Comparison of ENCODE assay signal across 29 mouse cellular contexts in the genomic region with DNA sequence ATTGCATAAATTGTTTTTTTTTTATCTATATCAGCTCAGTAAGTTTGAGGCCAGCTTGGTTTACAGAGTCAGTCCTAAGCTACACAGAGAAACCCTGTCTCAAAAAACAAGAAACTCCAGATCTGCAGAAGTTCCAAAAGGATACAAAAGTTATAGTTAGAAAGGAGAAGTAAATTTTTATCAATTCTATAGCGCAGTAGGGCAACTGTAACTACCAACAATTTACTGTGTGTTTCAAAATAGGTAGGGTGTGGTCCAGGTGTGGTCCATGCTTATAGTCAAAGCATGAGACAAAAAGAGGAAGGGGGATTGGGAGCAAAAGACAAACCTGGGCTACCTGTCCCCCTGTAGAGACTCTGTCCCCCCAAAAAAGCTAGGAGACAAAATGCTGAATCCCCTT. TPM values are rescaled to one million over a fixed set of nuclear protein-coding genes. Genes with fewer than 3 reads are reported as not detected.
"Had no signal": no experiment of that assay in that cellular context is flagged by ENCODE, and none has a peak within 500 bp of the region (broad histone marks: within the 10 kb centered on the region; RNA-seq: fewer than 3 reads in every experiment).

No protein-coding gene starts in this region.

- H3K27ac ChIP-seq: embryonic facial prominence, embryonic 10.5 days; embryonic facial prominence, embryonic 12.5 days; embryonic facial prominence, embryonic 13.5 days; embryonic facial prominence, embryonic 15.5 days; forebrain, embryonic 10.5 days; forebrain, embryonic 12.5 days; forebrain, embryonic 13.5 days; forebrain, embryonic 15.5 days; gastrocnemius, adult 2 months; heart, adult 2 months; heart, embryonic 10.5 days had no signal

- DNase-seq: cerebellum, adult 9-11 months; cerebellum, postnatal 10 days; cerebellum, postnatal 14 days; cerebellum, postnatal 25 days; cerebellum, postnatal 36 days; embryo, embryonic 11 days; forebrain, postnatal 0 days; gastrocnemius, adult 2 months; gastrocnemius, postnatal 10 days; gastrocnemius, postnatal 14 days; gastrocnemius, postnatal 25 days; gastrocnemius, postnatal 36 days; heart, adult 11 months; heart, adult 18-20 months; heart, adult 2 months had no signal

- H3K27me3 ChIP-seq: embryonic facial prominence, embryonic 12.5 days; embryonic facial prominence, embryonic 13.5 days; embryonic facial prominence, embryonic 15.5 days; forebrain, embryonic 12.5 days; forebrain, embryonic 13.5 days; forebrain, embryonic 15.5 days had no signal

- H3K9me3 ChIP-seq: embryonic facial prominence, embryonic 12.5 days; embryonic facial prominence, embryonic 13.5 days; embryonic facial prominence, embryonic 15.5 days; forebrain, embryonic 10.5 days; forebrain, embryonic 12.5 days; forebrain, embryonic 13.5 days; forebrain, embryonic 15.5 days; heart, embryonic 10.5 days had no signal

- H3K4me1 ChIP-seq: embryonic facial prominence, embryonic 10.5 days; embryonic facial prominence, embryonic 12.5 days; embryonic facial prominence, embryonic 13.5 days; embryonic facial prominence, embryonic 15.5 days; forebrain, embryonic 10.5 days; forebrain, embryonic 12.5 days; forebrain, embryonic 13.5 days; forebrain, embryonic 15.5 days; heart, embryonic 10.5 days had no signal

- H3K9ac ChIP-seq: embryonic facial prominence, embryonic 12.5 days; embryonic facial prominence, embryonic 13.5 days; embryonic facial prominence, embryonic 15.5 days; forebrain, embryonic 12.5 days; forebrain, embryonic 13.5 days; forebrain, embryonic 15.5 days; forebrain, postnatal 0 days had no signal

- H3K36me3 ChIP-seq: embryonic facial prominence, embryonic 10.5 days; embryonic facial prominence, embryonic 12.5 days; embryonic facial prominence, embryonic 13.5 days; embryonic facial prominence, embryonic 15.5 days; forebrain, embryonic 10.5 days; forebrain, embryonic 12.5 days; forebrain, embryonic 15.5 days; heart, embryonic 10.5 days had no signal

- H3K4me3 ChIP-seq: embryonic facial prominence, embryonic 10.5 days; embryonic facial prominence, embryonic 12.5 days; embryonic facial prominence, embryonic 13.5 days; embryonic facial prominence, embryonic 15.5 days; erythroblast, embryonic 14.5 days; forebrain, embryonic 10.5 days; forebrain, embryonic 12.5 days; forebrain, embryonic 13.5 days; forebrain, embryonic 15.5 days; gastrocnemius, adult 2 months; heart, adult 2 months; heart, embryonic 10.5 days had no signal

RNA-seq across cellular contexts. Expression of a gene that starts 9.4 kb away (rescaled TPM):
- total RNA-seq: common myeloid progenitor, adult 5-6 weeks; gastrocnemius, postnatal 14 days; gastrocnemius, postnatal 25 days; granulocyte monocyte progenitor cell, adult 5-6 weeks; heart, adult 18-20 months; heart, adult 2 months; heart, adult 8-10 months had no signal
- polyA plus RNA-seq: embryonic facial prominence, embryonic 14.5 days; erythroblast, embryonic 14.5 days had no signal
